Mouse (Mus musculus) C2C12 (cell line): ENCODE measurements around the gene Ptprj. TPM values are rescaled to one million over a fixed set of nuclear protein-coding genes. Genes with fewer than 3 reads are reported as not detected.

Experiments used
- H3K27me3 ChIP-seq: one replicate; pipeline ENCODE4 v1.6.1; 2011; ENCODE audit not compliant: control insufficient read depth, insufficient read depth, insufficient read length
- H3K36me3 ChIP-seq: one replicate; pipeline ENCODE4 v1.6.1; 2011; ENCODE audit not compliant: control insufficient read depth, insufficient read depth
- H3K4me3 ChIP-seq: one replicate; pipeline ENCODE4 v1.5.1; 2011; ENCODE audit warnings: mild to moderate bottlenecking, control low read depth; ENCODE audit not compliant: poor library complexity, insufficient read depth, severe bottlenecking
- H3K79me2 ChIP-seq: one replicate; pipeline ENCODE4 v1.6.1; 2011; ENCODE audit not compliant: control insufficient read depth, insufficient read depth
- H3K79me3 ChIP-seq: one replicate; pipeline ENCODE4 v1.6.1; 2011; ENCODE audit warnings: low read depth, control low read depth
- H3ac ChIP-seq: one replicate; pipeline ENCODE3; 2011; ENCODE audit warnings: low read depth; ENCODE audit not compliant: control insufficient read depth, insufficient read length
- CEBPB ChIP-seq: IDR thresholded peaks from one replicate; pipeline ENCODE4 v1.6.1; 2011; ENCODE audit warnings: low read depth, mild to moderate bottlenecking, control low read depth, moderate library complexity
- CTCF ChIP-seq: IDR thresholded peaks from one replicate; pipeline ENCODE4 v1.5.1; 2011; ENCODE audit not compliant: control insufficient read depth, insufficient read depth, insufficient read length
- FOSL1 ChIP-seq: IDR thresholded peaks from one replicate; pipeline ENCODE4 v1.8.0; 2011; ENCODE audit warnings: mild to moderate bottlenecking, low read length; ENCODE audit not compliant: poor library complexity, insufficient read depth, severe bottlenecking
- MAX ChIP-seq: IDR thresholded peaks from one replicate; pipeline ENCODE4 v1.6.1; 2011; ENCODE audit warnings: mild to moderate bottlenecking, control low read depth
- MYOD1 ChIP-seq: IDR thresholded peaks from one replicate; pipeline ENCODE4 v1.6.1; 2011; ENCODE audit warnings: low read depth; ENCODE audit not compliant: control insufficient read depth, insufficient read length
- MYOG ChIP-seq: IDR thresholded peaks from one replicate; pipeline ENCODE4 v1.6.1; 2011; ENCODE audit not compliant: control insufficient read depth, insufficient read length; ENCODE audit errors: extremely low read depth
- USF1 ChIP-seq: IDR thresholded peaks from one replicate; pipeline ENCODE4 v1.6.1; 2011; ENCODE audit warnings: low read depth, mild to moderate bottlenecking, control low read depth, moderate library complexity
- polyA plus RNA-seq: library from polyadenylated mRNA; unstranded; fragments of >200 nt; fragmentation: generic; extraction: Trizol; gene quantifications from one replicate; pipeline ENCODE4 v1.2.1, GENCODE M21; 2012; ENCODE audit warnings: missing spikeins

Ptprj gene
- polyA plus RNA-seq, 1 experiment = 1.1 TPM

- H3K36me3 ChIP-seq = no peaks in the 10 kb centered on the region
- H3K27me3 ChIP-seq = no peaks in the 10 kb centered on the region
- no peaks in the 10 kb centered on the region for H3K79me3 ChIP-seq
- no peak overlapping the region for H3ac ChIP-seq
- H3K79me2 ChIP-seq = no peaks in the 10 kb centered on the region
- no peak for TF ChIP-seq CEBPB
- TF ChIP-seq MAX = no peak
- TF ChIP-seq MYOG = no peak
- TF ChIP-seq CTCF = no peak
- no peak for TF ChIP-seq FOSL1
- no peak for TF ChIP-seq USF1
- no peak for TF ChIP-seq MYOD1
- H3K4me3 ChIP-seq = no peak overlapping the region
These were observed 94.2 kb downstream of the Ptprj start for GRCm38 (mm10) chr2:90486226-90486755.

- Histone ChIP-seq H3K79me3 (no peaks in the 10 kb centered on the region), H3K27me3 (no peaks in the 10 kb centered on the region), H3K79me2 (no peaks in the 10 kb centered on the region), H3ac (no peak overlapping the region), H3K36me3 (no peaks in the 10 kb centered on the region), H3K4me3 (no peak overlapping the region)
- TF ChIP-seq USF1 (no peak), FOSL1 (no peak), MYOG (no peak), MYOD1 (no peak), MAX (no peak), CEBPB (no peak), CTCF (no peak)
These were observed 98.9 kb downstream of the Ptprj start for GRCm38 (mm10) chr2:90481505-90481904.

GRCm38 (mm10) chr2:90480747-90481308, 99.6 kb downstream of the Ptprj start:
- Histone ChIP-seq H3K27me3 (no peaks in the 10 kb centered on the region), H3K79me2 (no peaks in the 10 kb centered on the region), H3K79me3 (no peaks in the 10 kb centered on the region), H3ac (no peak overlapping the region), H3K4me3 (no peak overlapping the region), H3K36me3 (no peaks in the 10 kb centered on the region)
- TF ChIP-seq CTCF (no peak), USF1 (no peak), MYOG (no peak), MAX (no peak), FOSL1 (no peak), MYOD1 (no peak), CEBPB (no peak)

- Histone ChIP-seq H3K27me3 (no peaks in the 10 kb centered on the region), H3K79me3 (no peaks in the 10 kb centered on the region), H3ac (no peak overlapping the region), H3K79me2 (no peaks in the 10 kb centered on the region), H3K4me3 (no peak overlapping the region), H3K36me3 (no peaks in the 10 kb centered on the region)
- TF ChIP-seq MYOD1 (no peak), CTCF (no peak), FOSL1 (no peak), MAX (no peak), MYOG (no peak), CEBPB (no peak), USF1 (no peak)
These were observed 101.9 kb downstream of the Ptprj start for GRCm38 (mm10) chr2:90478531-90478930.

- H3K4me3 ChIP-seq = no peak overlapping the region
- no peaks in the 10 kb centered on the region for H3K36me3 ChIP-seq
- TF ChIP-seq MYOG = no peak
- no peak for TF ChIP-seq FOSL1
- TF ChIP-seq CTCF = no peak
- TF ChIP-seq MAX = no peak
- TF ChIP-seq CEBPB = no peak
- TF ChIP-seq USF1 = no peak
- TF ChIP-seq MYOD1 = no peak
- no peaks in the 10 kb centered on the region for H3K27me3 ChIP-seq
- no peaks in the 10 kb centered on the region for H3K79me2 ChIP-seq
- H3ac ChIP-seq = no peak overlapping the region
- H3K79me3 ChIP-seq = no peaks in the 10 kb centered on the region
These were observed 102.8 kb downstream of the Ptprj start for GRCm38 (mm10) chr2:90477617-90478016.

- no peaks in the 10 kb centered on the region for H3K27me3 ChIP-seq
- no peaks in the 10 kb centered on the region for H3K79me3 ChIP-seq
- no peak overlapping the region for H3K4me3 ChIP-seq
- H3ac ChIP-seq = no peak overlapping the region
- no peak for TF ChIP-seq MAX
- no peak for TF ChIP-seq FOSL1
- no peak for TF ChIP-seq CEBPB
- no peak for TF ChIP-seq MYOG
- TF ChIP-seq USF1 = no peak
- no peak for TF ChIP-seq CTCF
- no peak for TF ChIP-seq MYOD1
- no peaks in the 10 kb centered on the region for H3K36me3 ChIP-seq
- H3K79me2 ChIP-seq = no peaks in the 10 kb centered on the region
These were observed 103.7 kb downstream of the Ptprj start for GRCm38 (mm10) chr2:90476792-90477191.
